In genomic region chr3:152477796-152478527, GRCm38 (mm10) we compare ENCODE assay signal across 8 mouse cellular contexts.
A peak's percentile ranks its signal among the peaks of the same experiment; 100 is the strongest.
DNase-seq lines count a peak whose midpoint lies in the region; ATAC-seq and TF ChIP-seq lines count a peak whose summit lies in the region.

No protein-coding gene starts in this region.

- H3K27me3 ChIP-seq in intestine, postnatal 0 days (replicated peaks; ENCODE audit: control insufficient read depth, insufficient read depth, low read length): no peaks in the 10 kb centered on the region
- H3K27me3 ChIP-seq in limb, embryonic 13.5 days: no peaks in the 10 kb centered on the region
- H3K27me3 ChIP-seq in midbrain, embryonic 13.5 days: 0 out of 2 replicates have a peak, but pooled peaks cover 4% of the 10 kb centered on the region
- H3K27me3 ChIP-seq in spleen, adult 2 months (ENCODE audit: control insufficient read depth, insufficient read depth, low read length): no peaks in the 10 kb centered on the region

- peak overlapping the region; percentile 82 for H3K4me2 ChIP-seq in intestine, postnatal 0 days (replicated peaks; ENCODE audit: low read depth)
- H3K4me2 ChIP-seq in limb, embryonic 13.5 days (replicated peaks): peak overlapping the region; percentile 76
- peak overlapping the region; percentile 55 for H3K4me2 ChIP-seq in midbrain, embryonic 13.5 days (replicated peaks)

- H3K27ac ChIP-seq in intestine, postnatal 0 days (ENCODE audit: low read depth, low read length): 0 out of 2 replicates have a peak overlapping the region, but pooled peaks have one; percentile 4
- H3K27ac ChIP-seq in limb, embryonic 13.5 days: peak overlapping the region; percentile 28; the same call in 1 of the 2 replicates
- no peak overlapping the region for H3K27ac ChIP-seq in midbrain, embryonic 13.5 days
- H3K27ac ChIP-seq in spleen, adult 2 months (ENCODE audit: insufficient read depth, low read length): peak overlapping the region; percentile 24

- no peaks in the 10 kb centered on the region for H3K36me3 ChIP-seq in intestine, postnatal 0 days (ENCODE audit: control insufficient read depth, insufficient read depth)
- no peaks in the 10 kb centered on the region for H3K36me3 ChIP-seq in limb, embryonic 13.5 days
- no peaks in the 10 kb centered on the region for H3K36me3 ChIP-seq in midbrain, embryonic 13.5 days
- no peaks in the 10 kb centered on the region for H3K36me3 ChIP-seq in spleen, adult 2 months (ENCODE audit: control insufficient read depth, insufficient read depth, low read length)

- DNase-seq in frontal cortex, postnatal 10 days (ENCODE audit: low spot score in 2 of 2): peak; percentile 44 to 50
- DNase-seq in frontal cortex, adult 2 months (ENCODE audit: extremely low spot score in 1 of 2, low spot score in 1 of 2): no peak
- peak; percentile 83 for DNase-seq in embryo, embryonic 10.5 days (ENCODE audit: low spot score)
- DNase-seq in heart, adult 11 months: peak; percentile 97
- DNase-seq in spleen, adult 2 months (ENCODE audit: low read depth in 1 of 2, low spot score in 2 of 2): peak; percentile 41 to 65

- H3K9ac ChIP-seq in intestine, postnatal 0 days (ENCODE audit: low read depth, low read length): peak overlapping the region; percentile 49
- H3K9ac ChIP-seq in limb, embryonic 13.5 days: peak overlapping the region; percentile 65
- H3K9ac ChIP-seq in midbrain, embryonic 13.5 days (replicated peaks): peak overlapping the region; percentile 28; the same call in 1 of the 2 replicates

- no peak for TF ChIP-seq POLR2A in spleen, adult 2 months (IDR thresholded peaks at IDR 0.05; ENCODE audit: low read depth, low read length)

- H3K4me1 ChIP-seq in intestine, postnatal 0 days (replicated peaks; ENCODE audit: control insufficient read depth, insufficient read depth, low read length): no peaks in the 10 kb centered on the region
- H3K4me1 ChIP-seq in limb, embryonic 13.5 days: peaks cover 25% of the 10 kb centered on the region
- H3K4me1 ChIP-seq in midbrain, embryonic 13.5 days (replicated peaks): peaks cover 21% of the 10 kb centered on the region
- H3K4me1 ChIP-seq in spleen, adult 2 months (ENCODE audit: control insufficient read depth, insufficient read depth, insufficient read length): no peaks in the 10 kb centered on the region

- under 1% methylated on average over 23 of the region's 23 CpGs for WGBS in intestine, postnatal 0 days
- WGBS in limb, embryonic 13.5 days: 3% methylated on average over 23 of the region's 23 CpGs
- 3% methylated on average over 23 of the region's 23 CpGs for WGBS in midbrain, embryonic 13.5 days
- WGBS in spleen, adult 2 months: 3% methylated on average over 23 of the region's 23 CpGs

- peak; percentile 88 for TF ChIP-seq CTCF in intestine, postnatal 0 days (IDR thresholded peaks at IDR 0.05; ENCODE audit: low read depth)
- peak; percentile 79; the same call in 1 of the 2 replicates for TF ChIP-seq CTCF in spleen, adult 2 months (IDR thresholded peaks at IDR 0.05; ENCODE audit: extremely low read depth, insufficient read depth, insufficient read length, insufficient replicate concordance)

- ATAC-seq in intestine, postnatal 0 days: peak; percentile 77
- peak; percentile 74 for ATAC-seq in limb, embryonic 13.5 days (ENCODE audit: low FRiP score, low read depth)
- ATAC-seq in midbrain, embryonic 13.5 days: peak; percentile 77

- H3K4me3 ChIP-seq in intestine, postnatal 0 days (ENCODE audit: low read depth, low read length): peak overlapping the region; percentile 39
- peak overlapping the region; percentile 46 for H3K4me3 ChIP-seq in limb, embryonic 13.5 days
- peak overlapping the region; percentile 34 for H3K4me3 ChIP-seq in midbrain, embryonic 13.5 days (replicated peaks)
- H3K4me3 ChIP-seq in spleen, adult 2 months (ENCODE audit: extremely low read depth, insufficient read depth, insufficient read length): peak overlapping the region; percentile 56

- H3K9me3 ChIP-seq in intestine, postnatal 0 days (ENCODE audit: control insufficient read depth): no peaks in the 10 kb centered on the region
- no peaks in the 10 kb centered on the region for H3K9me3 ChIP-seq in limb, embryonic 13.5 days
- H3K9me3 ChIP-seq in midbrain, embryonic 13.5 days: no peaks in the 10 kb centered on the region

Comparison
In these comparisons a context has a peak if more than half of its experiments do, and no peak if none do; other contexts are left out.
1. DNase-seq: peak in frontal cortex, postnatal 10 days (2 of 2), embryo, embryonic 10.5 days (single experiment), heart, adult 11 months (single experiment) and spleen, adult 2 months (2 of 2); none in frontal cortex, adult 2 months (0 of 2).
2. Peak in every context shown above with its lines, with median percentiles within 50 percentile points of each other: ATAC-seq, H3K4me2 ChIP-seq, H3K4me3 ChIP-seq and H3K9ac ChIP-seq.